Mouse (Mus musculus) megakaryocyte, embryonic 14.5 days (primary cell): Measurements from ENCODE around the gene Zbtb45. TPM values are rescaled to one million over a fixed set of nuclear protein-coding genes. Genes with fewer than 3 reads are reported as not detected.

Source experiments
- H3K27me3 ChIP-seq: replicated peaks from 2 replicates; pipeline ENCODE3; 2012; ENCODE audit warnings: inconsistent platforms
- H3K36me3 ChIP-seq: replicated peaks from 2 replicates; pipeline ENCODE3; 2012; ENCODE audit warnings: low read length, inconsistent platforms, mixed read lengths
- H3K4me1 ChIP-seq: 2 replicates; pipeline ENCODE4 v1.6.1; 2012; ENCODE audit warnings: inconsistent platforms
- H3K4me3 ChIP-seq: replicated peaks from 2 replicates; pipeline ENCODE3; 2012; ENCODE audit warnings: moderate library complexity, mild to moderate bottlenecking, inconsistent platforms
- H3K9me3 ChIP-seq: 2 replicates; pipeline ENCODE4 v1.6.1; 2012; ENCODE audit warnings: inconsistent platforms
- FLI1 ChIP-seq: IDR thresholded peaks from 2 replicates; pipeline ENCODE4 v1.6.1; 2012; ENCODE audit warnings: low read length, inconsistent platforms, mixed read lengths
- GATA1 ChIP-seq: IDR thresholded peaks from 3 replicates; pipeline ENCODE4 v1.6.1; 2012; ENCODE audit warnings: mixed read lengths, low read length, inconsistent platforms, borderline replicate concordance
- polyA plus RNA-seq: library from polyadenylated mRNA; stranded (reverse); fragments of >175 nt; gene quantifications from 2 replicates; pipeline ENCODE4 v1.2.3, GENCODE M21; 2012; ENCODE audit warnings: low replicate concordance; ENCODE audit not compliant: insufficient read depth

Zbtb45 gene
- polyA plus RNA-seq = 52.8 and 179 TPM in 2 replicates

DNA sequence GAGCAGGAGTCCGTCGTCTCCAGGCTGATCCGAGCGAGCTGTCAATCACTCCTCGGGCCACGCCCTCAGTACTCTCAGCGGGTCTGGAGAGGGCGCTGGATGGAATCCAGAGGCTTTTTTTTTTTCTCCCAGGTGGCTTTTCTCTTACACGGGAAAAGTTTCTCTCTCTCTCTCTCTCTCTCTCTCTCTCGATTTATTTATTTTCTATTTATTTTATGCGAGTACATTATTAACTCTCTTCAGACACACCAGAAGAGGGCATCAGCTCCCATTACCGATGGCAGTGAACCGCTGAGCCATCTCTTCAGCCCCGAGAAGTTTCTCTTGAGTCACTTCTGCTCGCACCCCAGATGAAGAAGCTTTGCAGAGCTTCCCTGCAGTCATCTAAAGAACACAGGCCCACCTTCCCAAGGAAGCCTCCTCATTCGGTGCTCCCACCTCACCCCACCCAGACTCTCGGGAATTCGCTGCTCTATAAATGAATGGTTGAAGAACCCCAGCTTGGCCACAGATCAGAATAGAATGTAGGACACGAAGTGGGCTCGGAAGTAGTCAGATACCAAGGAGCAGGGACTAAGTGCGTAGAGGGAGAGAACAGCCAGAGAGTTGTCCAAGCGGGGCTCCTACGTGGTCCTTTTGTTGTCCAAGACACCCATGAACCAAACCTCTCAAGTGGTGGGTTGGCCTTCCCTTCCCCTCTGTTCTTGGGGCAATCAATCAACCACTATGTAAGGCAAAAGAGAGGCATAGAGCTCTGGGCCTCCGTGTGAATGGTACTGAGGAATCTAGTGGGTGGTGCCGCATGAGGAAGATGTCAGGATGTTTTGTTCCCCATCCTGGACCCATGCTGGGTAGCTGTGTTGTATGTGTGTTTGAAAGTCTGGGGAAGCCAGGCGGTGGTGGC, at the start of gene Zbtb45:
Zbtb45 (minus strand) TSS at position 30 of the 904 bp plus-strand sequence.
- Histone ChIP-seq H3K9me3 (no peaks in the 10 kb centered on the region), H3K4me1 (peaks cover 51% of the 10 kb centered on the region), H3K36me3 (peaks cover 31% of the 10 kb centered on the region), H3K27me3 (no peaks in the 10 kb centered on the region), H3K4me3 (peak within 1 kb of the TSS; percentile 91)
- TF ChIP-seq GATA1 = no peak
- no peak for TF ChIP-seq FLI1

DNA sequence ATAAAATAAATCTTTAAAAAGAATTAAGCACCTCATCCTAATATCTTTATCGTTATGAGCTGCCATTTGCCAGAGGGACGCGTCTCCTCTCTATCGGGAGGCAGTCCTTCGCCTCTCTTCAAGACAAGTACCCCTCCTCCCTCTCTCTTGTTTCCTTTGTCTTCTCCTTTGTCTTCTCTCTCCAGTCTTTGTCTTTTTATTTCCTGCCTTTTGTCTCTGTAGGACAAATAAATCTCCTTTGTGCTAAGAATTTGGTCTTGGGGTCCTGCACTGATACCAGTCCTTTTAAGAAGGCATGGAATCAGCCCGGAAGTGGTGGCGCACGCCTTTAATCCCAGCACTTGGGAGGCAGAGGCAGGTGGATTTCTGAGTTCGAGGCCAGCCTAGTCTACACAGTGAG, 49.7 kb upstream of the Zbtb45 start:
- Histone ChIP-seq H3K4me3 (no peak overlapping the region), H3K9me3 (peaks cover 5% of the 10 kb centered on the region), H3K27me3 (no peaks in the 10 kb centered on the region), H3K36me3 (no peaks in the 10 kb centered on the region), H3K4me1 (peaks cover 13% of the 10 kb centered on the region)
- no peak for TF ChIP-seq GATA1
- no peak for TF ChIP-seq FLI1

DNA sequence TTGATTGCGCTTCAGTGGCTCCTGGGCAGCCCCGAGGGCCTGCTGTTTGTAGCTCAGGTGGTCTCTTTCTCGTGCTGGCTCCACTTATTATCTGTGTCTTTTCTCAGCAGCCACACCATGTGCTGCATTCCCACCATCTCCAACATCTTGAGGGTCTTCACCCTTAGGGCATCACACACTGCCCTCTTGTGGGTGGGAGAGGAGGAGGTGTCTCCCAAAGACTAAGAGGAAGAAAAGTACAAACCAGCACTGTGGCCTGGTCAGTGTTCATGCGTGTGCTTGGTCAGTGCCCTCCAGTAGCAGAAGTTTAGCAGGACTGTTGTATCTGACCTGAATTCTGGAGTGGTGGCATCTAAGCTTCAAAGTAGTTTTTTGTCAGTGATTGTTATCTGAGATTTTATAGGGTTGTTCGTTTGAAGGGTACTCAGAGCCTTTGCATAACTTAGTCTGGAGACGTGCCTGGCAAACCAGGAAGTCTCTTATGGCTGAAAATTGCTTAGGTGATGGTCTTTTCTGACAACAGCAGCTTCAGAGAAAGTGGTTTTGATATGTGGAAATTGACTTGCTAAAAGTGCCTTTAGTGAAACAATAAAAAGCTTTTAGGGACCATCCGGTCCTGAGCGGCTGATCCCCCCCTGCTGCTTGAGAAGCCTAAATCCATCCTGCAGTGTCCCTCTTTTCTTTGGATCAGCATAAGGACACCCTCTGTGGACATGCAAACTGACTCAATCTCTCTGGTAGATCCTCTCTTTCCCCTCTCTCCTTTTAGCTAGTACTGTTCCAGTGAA, 47.3 kb upstream of the Zbtb45 start:
- Histone ChIP-seq H3K9me3 (no peaks in the 10 kb centered on the region), H3K36me3 (no peaks in the 10 kb centered on the region), H3K4me3 (no peak overlapping the region), H3K27me3 (no peaks in the 10 kb centered on the region), H3K4me1 (peaks cover 29% of the 10 kb centered on the region)
- TF ChIP-seq FLI1 (no peak), GATA1 (no peak)

DNA sequence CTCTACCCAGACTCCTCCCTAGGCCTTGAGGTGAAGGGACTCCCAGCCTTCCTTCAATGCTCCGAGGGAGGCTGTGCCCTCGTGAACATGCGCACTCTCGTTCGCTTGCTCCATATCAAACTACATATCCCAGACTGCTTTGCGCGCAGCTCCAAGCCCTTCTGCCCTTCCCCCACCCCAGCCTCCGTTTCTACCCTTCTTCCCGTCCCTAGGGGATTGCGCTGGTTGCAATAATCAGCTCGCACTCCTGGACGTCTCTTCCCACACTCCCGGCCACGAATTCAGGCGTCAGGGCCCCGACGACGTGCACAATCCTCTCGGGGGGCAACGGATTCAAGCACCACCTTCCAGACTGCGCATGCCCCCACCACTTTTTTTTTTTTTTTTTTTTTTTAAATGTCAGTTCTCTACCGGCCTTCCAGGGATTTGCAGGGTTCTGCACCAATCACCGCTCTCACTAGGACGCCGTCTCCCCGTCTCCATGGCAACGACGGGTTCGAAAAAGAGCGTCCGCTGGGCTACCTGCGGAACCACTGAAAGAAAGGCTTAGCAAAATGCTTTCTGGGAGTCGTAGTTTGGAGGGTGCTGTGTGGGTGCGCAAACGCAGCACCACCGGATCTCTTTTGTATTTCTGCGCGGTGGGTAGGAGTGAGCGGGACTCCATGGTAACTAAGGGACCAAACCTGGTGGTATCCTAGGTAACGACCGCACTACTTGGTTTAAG, 44.6 kb upstream of the Zbtb45 start, which contains the start of gene Mzf1:
Mzf1 (minus strand) TSS at position 478 of the 724 bp plus-strand sequence.
- peak within 1 kb of the TSS; percentile 98 for H3K4me3 ChIP-seq

DNA sequence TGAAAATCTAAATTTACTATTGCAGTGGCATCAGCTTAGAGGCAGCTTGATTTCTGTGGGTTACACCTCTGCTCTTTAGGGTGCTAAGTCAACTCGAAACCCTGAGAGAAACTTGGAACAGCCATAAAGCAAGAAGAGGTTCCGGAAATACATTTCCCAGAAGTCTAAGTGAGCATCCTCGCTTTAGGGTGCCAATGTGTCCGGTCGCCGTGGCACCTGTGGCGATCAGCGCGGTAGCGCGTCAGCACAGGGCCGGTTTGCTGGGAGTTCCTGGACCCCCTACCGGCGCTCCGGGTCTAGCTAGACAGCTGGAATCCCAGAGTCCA, 44.1 kb upstream of the Zbtb45 start:
- peak overlapping the region; percentile 98 for H3K4me3 ChIP-seq
- peaks cover 3% of the 10 kb centered on the region for H3K27me3 ChIP-seq
- no peaks in the 10 kb centered on the region for H3K9me3 ChIP-seq
- no peak for TF ChIP-seq FLI1
- no peak for TF ChIP-seq GATA1
- no peaks in the 10 kb centered on the region for H3K36me3 ChIP-seq
- peaks cover 29% of the 10 kb centered on the region for H3K4me1 ChIP-seq

More for the DNA sequence above, 44.6 kb upstream of the Zbtb45 start, which contains the start of gene Mzf1:
- TF ChIP-seq GATA1 (no peak), FLI1 (no peak)
- Histone ChIP-seq H3K27me3 (peaks cover 3% of the 10 kb centered on the region), H3K9me3 (no peaks in the 10 kb centered on the region), H3K36me3 (no peaks in the 10 kb centered on the region), H3K4me1 (peaks cover 31% of the 10 kb centered on the region)

DNA sequence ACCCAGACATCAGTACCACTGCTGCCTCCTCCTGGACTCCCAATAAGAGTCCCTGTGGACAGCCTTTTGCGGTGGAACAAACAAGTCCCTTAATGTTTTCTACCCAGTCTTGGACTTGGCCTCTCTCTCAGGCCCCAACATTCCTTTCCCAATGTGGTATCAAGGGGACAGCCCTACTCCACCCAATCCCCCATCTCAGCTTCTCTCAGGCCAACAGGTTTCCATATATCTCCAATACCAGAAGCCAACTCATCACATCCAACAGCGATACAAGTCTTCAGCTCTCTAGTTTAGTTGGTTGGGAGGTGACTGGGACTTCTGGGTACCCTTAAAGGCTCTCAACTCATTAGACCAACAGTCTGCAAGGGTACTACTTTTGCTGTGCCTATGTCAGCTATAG, 43.7 kb upstream of the Zbtb45 start:
- Histone ChIP-seq H3K27me3 (peaks cover 3% of the 10 kb centered on the region), H3K4me3 (no peak overlapping the region), H3K9me3 (no peaks in the 10 kb centered on the region), H3K36me3 (no peaks in the 10 kb centered on the region), H3K4me1 (peaks cover 27% of the 10 kb centered on the region)
- TF ChIP-seq FLI1 = no peak
- TF ChIP-seq GATA1 = no peak

DNA sequence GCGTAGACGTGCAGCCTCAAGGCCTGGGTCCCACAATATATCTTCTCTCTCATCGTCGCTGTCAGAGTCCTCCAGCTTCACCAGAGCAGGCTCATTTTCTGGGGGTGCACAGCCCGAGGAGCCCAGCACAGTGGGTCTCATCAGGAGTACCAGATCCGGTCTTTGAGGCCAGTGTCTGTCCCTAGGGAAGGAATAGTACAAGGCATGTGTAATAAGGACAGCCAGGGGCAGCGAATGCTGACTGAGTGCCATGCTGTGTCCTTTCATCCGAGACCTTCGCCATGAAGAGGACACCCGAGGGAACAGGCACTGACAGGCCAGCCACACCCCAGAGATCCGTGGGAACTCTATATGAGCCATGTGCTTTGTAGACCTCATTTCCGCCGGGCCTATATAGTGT, 43.2 kb upstream of the Zbtb45 start:
- no peaks in the 10 kb centered on the region for H3K9me3 ChIP-seq
- H3K4me1 ChIP-seq = peaks cover 27% of the 10 kb centered on the region
- no peak overlapping the region for H3K4me3 ChIP-seq
- H3K36me3 ChIP-seq = no peaks in the 10 kb centered on the region
- H3K27me3 ChIP-seq = peaks cover 3% of the 10 kb centered on the region
- TF ChIP-seq GATA1 (no peak), FLI1 (no peak)

DNA sequence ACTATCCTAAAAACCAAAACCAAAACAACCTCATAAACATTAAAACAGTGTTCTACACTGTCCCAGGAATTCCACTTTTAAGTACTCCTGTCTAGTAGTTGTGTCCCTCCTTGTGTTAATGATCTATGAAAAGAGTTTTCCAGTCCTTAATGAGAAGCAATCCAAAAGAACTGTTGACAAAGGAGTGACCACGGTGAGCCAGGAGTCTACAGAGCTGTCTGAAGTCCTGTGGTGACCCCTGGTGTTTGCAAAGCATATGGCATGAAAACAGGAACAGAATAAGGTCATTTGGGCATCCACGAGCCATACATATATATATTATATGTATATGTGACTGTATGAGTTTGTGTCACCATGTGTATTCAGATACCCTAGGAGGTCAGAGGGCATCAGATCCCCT, 36.2 kb upstream of the Zbtb45 start:
- no peak for TF ChIP-seq GATA1
- no peak for TF ChIP-seq FLI1
- no peak overlapping the region for H3K4me3 ChIP-seq
- H3K27me3 ChIP-seq = peaks cover 32% of the 10 kb centered on the region
- H3K36me3 ChIP-seq = peaks cover 9% of the 10 kb centered on the region
- H3K9me3 ChIP-seq = peaks cover 20% of the 10 kb centered on the region
- H3K4me1 ChIP-seq = peaks cover 49% of the 10 kb centered on the region

DNA sequence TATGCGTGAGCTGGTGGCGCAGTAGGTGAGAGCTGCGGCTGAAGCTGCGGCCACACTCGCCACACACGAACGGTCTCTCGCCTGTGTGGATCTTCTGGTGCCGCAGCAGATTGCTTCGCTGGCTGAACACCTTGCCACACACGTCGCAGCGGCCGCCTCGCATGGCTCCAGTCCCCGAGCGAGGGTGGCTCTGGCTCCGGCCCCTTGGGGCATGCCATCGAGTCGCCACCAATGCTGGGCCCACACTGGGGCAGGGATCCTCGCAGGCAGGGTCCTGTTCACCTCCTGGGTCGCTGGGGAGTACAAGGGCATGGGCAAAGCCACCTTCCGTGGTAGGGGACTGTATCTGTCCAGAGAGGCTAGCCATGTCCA, 34.4 kb upstream of the Zbtb45 start:
- H3K27me3 ChIP-seq = peaks cover 29% of the 10 kb centered on the region
- peaks cover 15% of the 10 kb centered on the region for H3K36me3 ChIP-seq
- TF ChIP-seq GATA1 (no peak), FLI1 (no peak)
- peaks cover 68% of the 10 kb centered on the region for H3K4me1 ChIP-seq
- peaks cover 20% of the 10 kb centered on the region for H3K9me3 ChIP-seq
- H3K4me3 ChIP-seq = peak overlapping the region; percentile 90
